12 mouse cellular contexts compared by ENCODE assay signal in the genomic region with DNA sequence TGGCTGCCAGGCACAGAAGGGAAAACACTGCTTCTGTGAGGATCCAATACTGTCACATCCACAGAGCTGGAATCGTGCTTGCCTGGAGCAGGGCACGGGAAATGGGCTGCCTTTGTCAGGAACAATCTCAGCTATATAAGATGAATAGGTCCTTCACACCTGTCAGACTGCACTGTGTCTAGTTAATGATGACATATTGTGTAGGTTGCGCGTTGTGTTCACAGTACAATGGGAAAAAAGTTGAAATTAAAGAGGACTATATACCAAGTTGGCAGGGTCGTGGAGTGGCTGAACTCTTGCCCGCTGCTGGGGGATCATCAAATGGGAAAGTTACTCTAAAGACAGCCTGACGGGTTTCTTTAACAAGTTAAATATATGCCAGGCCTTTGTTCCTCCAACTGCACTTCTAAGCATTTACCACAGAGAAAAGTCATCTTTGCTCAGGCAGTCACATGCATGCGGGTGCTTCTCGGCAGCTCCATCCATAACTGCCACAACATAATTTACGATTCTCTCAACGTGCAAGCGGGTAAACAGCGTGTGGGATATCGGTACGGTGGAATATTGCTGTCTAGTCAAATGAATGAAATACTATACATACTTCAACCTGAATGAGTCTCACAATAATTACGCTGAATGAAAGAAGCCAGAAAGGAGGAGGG.
"Had no signal": no experiment of that assay in that cellular context is flagged by ENCODE, and none has a peak within 500 bp of the region (broad histone marks: within the 10 kb centered on the region; RNA-seq: fewer than 3 reads in every experiment).

No protein-coding gene starts in this region.

- H3K4me3 ChIP-seq: limb, embryonic 10.5 days; liver, embryonic 12.5 days; midbrain, embryonic 15.5 days had no signal

- H3K9me3 ChIP-seq: limb, embryonic 10.5 days; midbrain, embryonic 15.5 days had no signal

- DNase-seq: kidney, adult 11 months; kidney, adult 9 months; kidney, postnatal 10 days; lung, embryonic 14.5 days; lung, postnatal 10 days; lung, postnatal 4 days; right cerebral cortex, postnatal 14 days; thymus, postnatal 36 days had no signal

- H3K4me2 ChIP-seq: liver, embryonic 12.5 days; lung, embryonic 14.5 days; midbrain, embryonic 11.5 days; midbrain, embryonic 15.5 days had no signal

- H3K27me3 ChIP-seq: liver, embryonic 12.5 days; midbrain, embryonic 15.5 days had no signal

- H3K9ac ChIP-seq: liver, embryonic 12.5 days; lung, embryonic 14.5 days; midbrain, embryonic 15.5 days had no signal

- ATAC-seq: liver, embryonic 12.5 days; midbrain, embryonic 15.5 days had no signal

- H3K27ac ChIP-seq: liver, embryonic 12.5 days; midbrain, embryonic 15.5 days had no signal

- H3K36me3 ChIP-seq: limb, embryonic 10.5 days; liver, embryonic 12.5 days; midbrain, embryonic 15.5 days had no signal
